Mouse (Mus musculus) adrenal gland, postnatal 14 days (tissue): ENCODE measurements at regions not wholly inside any gene's neighbourhood (a gene's known extent, or its start where the extent isn't known, plus 50 kb on each side); places are given as distances from the start of the nearest gene placed in this dataset.

ENCODE experiments used
- DNase-seq: peaks from one replicate; pipeline ENCODE4 v3.0.0; 2021; ENCODE audit warnings: mixed read lengths

GRCm38 (mm10) chr8:89646946-89647345 lies 603.0 kb upstream of the Sall1 start:
- no peak for DNase-seq

- no peak for DNase-seq
Observed at GRCm38 (mm10) chr8:89641339-89641738, 597.4 kb upstream of the Sall1 start.

- no peak for DNase-seq
Observed at GRCm38 (mm10) chr8:89634864-89635263, 590.9 kb upstream of the Sall1 start.

GRCm38 (mm10) chr8:89632304-89632703 lies 588.3 kb upstream of the Sall1 start:
- no peak for DNase-seq

- DNase-seq = no peak
Observed at GRCm38 (mm10) chr8:89630540-89630939, 586.6 kb upstream of the Sall1 start.

- no peak for DNase-seq
Observed at GRCm38 (mm10) chr8:89618089-89618488, 574.1 kb upstream of the Sall1 start.

- no peak for DNase-seq
Observed at GRCm38 (mm10) chr8:89615863-89616558, 572.0 kb upstream of the Sall1 start.

- DNase-seq = no peak
Observed at GRCm38 (mm10) chr8:89609074-89609473, 565.1 kb upstream of the Sall1 start.

GRCm38 (mm10) chr8:89605905-89606468 lies 562.0 kb upstream of the Sall1 start:
- DNase-seq = no peak

GRCm38 (mm10) chr8:89604461-89604860 lies 560.5 kb upstream of the Sall1 start:
- no peak for DNase-seq

GRCm38 (mm10) chr8:89596380-89596779 lies 552.4 kb upstream of the Sall1 start:
- DNase-seq = no peak

- DNase-seq = no peak
Observed at GRCm38 (mm10) chr8:89583091-89583490, 539.1 kb upstream of the Sall1 start.

GRCm38 (mm10) chr8:89582566-89582965 lies 538.6 kb upstream of the Sall1 start:
- DNase-seq = no peak

- DNase-seq = peak; percentile 83
Observed at GRCm38 (mm10) chr8:89571816-89572215, 527.9 kb upstream of the Sall1 start.

GRCm38 (mm10) chr8:89570639-89571325 lies 526.8 kb upstream of the Sall1 start:
- no peak for DNase-seq

- DNase-seq = no peak
Observed at GRCm38 (mm10) chr8:89569406-89569805, 525.4 kb upstream of the Sall1 start.

GRCm38 (mm10) chr8:89568641-89569040 lies 524.7 kb upstream of the Sall1 start:
- no peak for DNase-seq

- DNase-seq = no peak
Observed at GRCm38 (mm10) chr8:89566986-89567385, 523.0 kb upstream of the Sall1 start.

GRCm38 (mm10) chr8:89566461-89566860 lies 522.5 kb upstream of the Sall1 start:
- no peak for DNase-seq

GRCm38 (mm10) chr8:89565147-89565826 lies 521.3 kb upstream of the Sall1 start:
- no peak for DNase-seq

- DNase-seq = no peak
Observed at GRCm38 (mm10) chr8:89563544-89563943, 519.6 kb upstream of the Sall1 start.

- DNase-seq = no peak
Observed at GRCm38 (mm10) chr8:89562597-89562996, 518.6 kb upstream of the Sall1 start.

GRCm38 (mm10) chr8:89541231-89541630 lies 497.3 kb upstream of the Sall1 start:
- no peak for DNase-seq
